Mouse (Mus musculus): ENCODE data around the gene Itih2.

GRCm38 (mm10) chr2:10058836-10059235, 72.4 kb downstream of the Itih2 start:
- TF ChIP-seq CTCF (IDR thresholded peaks at IDR 0.05; ENCODE audit: low read depth, low read length), result no peak
- TF ChIP-seq POLR2A (IDR thresholded peaks at IDR 0.05; ENCODE audit: extremely low read depth, insufficient read depth, low read length), result no peak
